Mouse (Mus musculus) forebrain, embryonic 12.5 days (tissue): ENCODE measurements around the gene Mex3a. TPM values are rescaled to one million over a fixed set of nuclear protein-coding genes. Genes with fewer than 3 reads are reported as not detected.

Experiments
- ATAC-seq: fragments of 200-750 bp; cut with Nextera tagmentation; 2 replicates; pipeline ENCODE4 v1.8.0; 2017; ENCODE audit warnings: moderate TSS enrichment; ENCODE audit not compliant: low FRiP score
- H3K27ac ChIP-seq: fragments of 300-500 bp; sonication (generic); 2 replicates; pipeline ENCODE4 v1.5.1; 2016; ENCODE audit warnings: mild to moderate bottlenecking
- H3K27me3 ChIP-seq: fragments of 300-500 bp; sonication (generic); 2 replicates; pipeline ENCODE4 v1.6.1; 2016; ENCODE audit warnings: mild to moderate bottlenecking
- H3K36me3 ChIP-seq: fragments of 300-500 bp; sonication (generic); replicated peaks from 2 replicates; pipeline ENCODE4 v1.6.1; 2016; ENCODE audit warnings: mild to moderate bottlenecking
- H3K4me1 ChIP-seq: fragments of 300-500 bp; sonication (generic); 2 replicates; pipeline ENCODE4 v1.6.1; 2016
- H3K4me2 ChIP-seq: fragments of 300-500 bp; sonication (generic); 2 replicates; pipeline ENCODE4 v1.6.1; 2016; ENCODE audit warnings: mild to moderate bottlenecking, moderate library complexity
- H3K4me3 ChIP-seq: fragments of 300-500 bp; sonication (generic); replicated peaks from 2 replicates; pipeline ENCODE4 v1.5.1; 2016; ENCODE audit warnings: mild to moderate bottlenecking
- H3K9ac ChIP-seq: fragments of 300-500 bp; sonication (generic); 2 replicates; pipeline ENCODE4 v1.6.1; 2016; ENCODE audit warnings: mild to moderate bottlenecking
- H3K9me3 ChIP-seq: fragments of 300-500 bp; sonication (generic); 2 replicates; pipeline ENCODE4 v1.6.1; 2016
- WGBS: fragments of 180-500 bp; shearing (Covaris S2); methylation state at CpG from one replicate; pipeline ENCODE4 v1.1.7; 2016; 5-methylcytosine and 5-hydroxymethylcytosine counted together
- polyA plus RNA-seq: library from polyadenylated mRNA; unstranded; fragments of >200 nt; fragmentation: Nextera tagmentation; extraction: Ambion mirVana; gene quantifications from 2 replicates; pipeline ENCODE4 v1.2.1, GENCODE M21; 2016

Mex3a gene
- polyA plus RNA-seq, 1 experiment from 2014 or later, result 51.0 TPM

- peak; percentile 42 for ATAC-seq
- Histone ChIP-seq H3K4me3 (no peak overlapping the region), H3K9me3 (no peaks in the 10 kb centered on the region), H3K27ac (no peak overlapping the region), H3K9ac (no peak overlapping the region), H3K4me1 (peaks cover 17% of the 10 kb centered on the region), H3K27me3 (no peaks in the 10 kb centered on the region), H3K36me3 (peaks cover 20% of the 10 kb centered on the region), H3K4me2 (no peak overlapping the region)
- 33% methylated on average over 9 of the region's 9 CpGs for WGBS
Measured at GRCm38 (mm10) chr3:88521803-88522331, 10.3 kb upstream of the Mex3a start.

GRCm38 (mm10) chr3:88523027-88523426, 9.2 kb upstream of the Mex3a start:
- peaks cover 20% of the 10 kb centered on the region for H3K36me3 ChIP-seq

GRCm38 (mm10) chr3:88525021-88525420, 7.2 kb upstream of the Mex3a start:
- H3K9ac ChIP-seq, result no peak overlapping the region
- no peak overlapping the region for H3K27ac ChIP-seq
- H3K9me3 ChIP-seq, result no peaks in the 10 kb centered on the region
- no peaks in the 10 kb centered on the region for H3K27me3 ChIP-seq
- no peak for ATAC-seq
- no peak overlapping the region for H3K4me2 ChIP-seq
- peaks cover 48% of the 10 kb centered on the region for H3K4me1 ChIP-seq
- peaks cover 20% of the 10 kb centered on the region for H3K36me3 ChIP-seq
- 85% methylated on average over 5 of the region's 5 CpGs for whole genome bisulfite sequencing
- no peak overlapping the region for H3K4me3 ChIP-seq

More at GRCm38 (mm10) chr3:88523027-88523426, 9.2 kb upstream of the Mex3a start:
- no peak overlapping the region for H3K4me2 ChIP-seq
- WGBS, result 91% methylated on average over 8 of the region's 8 CpGs
- H3K9me3 ChIP-seq, result no peaks in the 10 kb centered on the region
- H3K4me1 ChIP-seq, result peaks cover 28% of the 10 kb centered on the region
- H3K27ac ChIP-seq, result no peak overlapping the region
- H3K9ac ChIP-seq, result no peak overlapping the region
- no peak for ATAC-seq
- no peak overlapping the region for H3K4me3 ChIP-seq
- no peaks in the 10 kb centered on the region for H3K27me3 ChIP-seq

GRCm38 (mm10) chr3:88526157-88527131, 5.8 kb upstream of the Mex3a start:
- Histone ChIP-seq H3K9me3 (no peaks in the 10 kb centered on the region), H3K4me2 (peak overlapping the region; percentile 33), H3K27me3 (no peaks in the 10 kb centered on the region), H3K4me3 (peak overlapping the region; percentile 10; the same call in 1 of the 2 replicates), H3K4me1 (peaks cover 54% of the 10 kb centered on the region), H3K27ac (no peak overlapping the region; the same call in 1 of the 2 replicates), H3K36me3 (peaks cover 20% of the 10 kb centered on the region), H3K9ac (peak overlapping the region; percentile 36; the same call in 1 of the 2 replicates)
- WGBS, result 29% methylated on average over 17 of the region's 17 CpGs
- peak; percentile 67 for ATAC-seq

GRCm38 (mm10) chr3:88527565-88527964, 4.6 kb upstream of the Mex3a start:
- WGBS, result 32% methylated on average over 8 of the region's 8 CpGs
- H3K27ac ChIP-seq, result peak overlapping the region; percentile 77
- H3K4me2 ChIP-seq, result peak overlapping the region; percentile 93
- peak overlapping the region; percentile 19 for H3K4me3 ChIP-seq
- H3K9ac ChIP-seq, result peak overlapping the region; percentile 59
- H3K9me3 ChIP-seq, result no peaks in the 10 kb centered on the region
- H3K27me3 ChIP-seq, result no peaks in the 10 kb centered on the region
- H3K36me3 ChIP-seq, result peaks cover 20% of the 10 kb centered on the region
- ATAC-seq, result no peak
- peaks cover 51% of the 10 kb centered on the region for H3K4me1 ChIP-seq

GRCm38 (mm10) chr3:88528646-88529045, 3.5 kb upstream of the Mex3a start:
- no peaks in the 10 kb centered on the region for H3K27me3 ChIP-seq
- peaks cover 51% of the 10 kb centered on the region for H3K4me1 ChIP-seq
- peak overlapping the region; percentile 93; the same call in 1 of the 2 replicates for H3K4me2 ChIP-seq
- WGBS, result 81% methylated on average over 11 of the region's 11 CpGs
- no peaks in the 10 kb centered on the region for H3K9me3 ChIP-seq
- no peak overlapping the region for H3K27ac ChIP-seq
- peaks cover 15% of the 10 kb centered on the region for H3K36me3 ChIP-seq
- no peak for ATAC-seq
- no peak overlapping the region for H3K4me3 ChIP-seq
- H3K9ac ChIP-seq, result peak overlapping the region; percentile 99; the same call in 1 of the 2 replicates

GRCm38 (mm10) chr3:88529204-88530000, 2.8 kb upstream of the Mex3a start:
- H3K27me3 ChIP-seq, result no peaks in the 10 kb centered on the region
- 24% methylated on average over 7 of the region's 7 CpGs for WGBS
- peaks cover 54% of the 10 kb centered on the region for H3K4me1 ChIP-seq
- peak overlapping the region; percentile 93 for H3K4me3 ChIP-seq
- H3K36me3 ChIP-seq, result peaks cover 8% of the 10 kb centered on the region
- no peaks in the 10 kb centered on the region for H3K9me3 ChIP-seq
- H3K4me2 ChIP-seq, result peak overlapping the region; percentile 93
- H3K9ac ChIP-seq, result peak overlapping the region; percentile 99
- H3K27ac ChIP-seq, result peak overlapping the region; percentile 99
- ATAC-seq, result no peak

- peaks cover 62% of the 10 kb centered on the region for H3K4me1 ChIP-seq
Measured at GRCm38 (mm10) chr3:88530082-88530864, 1.9 kb upstream of the Mex3a start.

GRCm38 (mm10) chr3:88531348-88532298, 572 bp upstream of the Mex3a start:
- 1% methylated on average over 58 of the region's 63 CpGs for WGBS
- Histone ChIP-seq H3K27ac (peak overlapping the region; percentile 99), H3K9me3 (no peaks in the 10 kb centered on the region), H3K27me3 (no peaks in the 10 kb centered on the region), H3K36me3 (peaks cover 21% of the 10 kb centered on the region), H3K9ac (peak overlapping the region; percentile 99), H3K4me3 (peak overlapping the region; percentile 93), H3K4me1 (peaks cover 65% of the 10 kb centered on the region), H3K4me2 (peak overlapping the region; percentile 93)
- ATAC-seq, result peak; percentile 87

More at GRCm38 (mm10) chr3:88530082-88530864, 1.9 kb upstream of the Mex3a start:
- no peak for ATAC-seq
- Histone ChIP-seq H3K4me2 (peak overlapping the region; percentile 93), H3K36me3 (peaks cover 9% of the 10 kb centered on the region; the same call in 1 of the 2 replicates), H3K4me3 (peak overlapping the region; percentile 93), H3K9me3 (no peaks in the 10 kb centered on the region), H3K27ac (peak overlapping the region; percentile 99), H3K9ac (peak overlapping the region; percentile 99), H3K27me3 (no peaks in the 10 kb centered on the region)
- WGBS, result 5% methylated on average over 11 of the region's 11 CpGs

GRCm38 (mm10) chr3:88532689-88533511, 705 bp downstream of the Mex3a start:
- H3K9ac ChIP-seq, result peak overlapping the region; percentile 99
- H3K27ac ChIP-seq, result peak overlapping the region; percentile 99
- under 1% methylated on average over 40 of the region's 40 CpGs for WGBS
- no peaks in the 10 kb centered on the region for H3K27me3 ChIP-seq
- peaks cover 66% of the 10 kb centered on the region for H3K4me1 ChIP-seq
- H3K4me2 ChIP-seq, result peak overlapping the region; percentile 93
- peaks cover 34% of the 10 kb centered on the region for H3K36me3 ChIP-seq
- peak overlapping the region; percentile 93 for H3K4me3 ChIP-seq
- no peaks in the 10 kb centered on the region for H3K9me3 ChIP-seq
- ATAC-seq, result peak; percentile 49
